Mouse (Mus musculus): ENCODE results near the gene Acadl.

Gene Acadl

DNA sequence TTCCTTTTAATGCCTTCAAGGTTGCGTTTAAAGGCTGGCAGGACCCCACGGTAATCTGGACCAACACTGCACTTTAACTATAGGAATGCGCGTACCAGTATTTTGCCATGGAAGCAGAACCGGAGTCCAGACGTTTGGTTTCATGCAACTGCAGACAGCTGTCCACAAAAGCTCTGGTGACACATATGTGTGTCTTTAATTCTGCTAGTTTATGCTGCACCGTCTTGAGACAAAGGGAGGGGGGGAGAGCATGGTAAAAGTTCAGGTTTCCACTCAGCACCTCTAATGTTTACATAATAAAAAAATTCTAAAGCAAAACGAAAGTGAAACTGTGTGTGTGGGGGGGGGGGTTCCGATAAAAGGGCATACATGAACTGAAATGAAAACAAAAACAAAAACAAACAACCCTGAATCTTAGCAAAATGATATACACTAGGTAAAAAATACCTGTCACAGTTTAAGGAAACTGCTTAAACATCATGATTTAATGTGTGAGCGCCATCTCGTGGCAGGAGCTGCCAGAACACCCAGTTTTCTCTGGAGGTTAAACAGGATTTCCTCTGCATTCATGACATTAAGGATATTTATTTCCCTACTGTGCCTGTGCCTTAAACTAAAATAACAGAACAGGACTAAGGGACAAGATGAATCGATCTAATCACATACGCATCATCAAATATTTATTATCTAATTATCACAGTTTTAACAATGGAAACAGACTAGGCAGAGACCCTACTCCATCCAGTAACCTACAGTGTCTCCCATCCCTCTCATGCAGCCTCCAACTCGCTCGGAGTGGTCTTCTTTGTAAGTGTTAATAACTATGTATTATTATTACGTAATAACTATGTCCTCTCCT is 24.7 kb downstream of the Acadl start:
- DNase-seq: peak; percentile 82

DNA sequence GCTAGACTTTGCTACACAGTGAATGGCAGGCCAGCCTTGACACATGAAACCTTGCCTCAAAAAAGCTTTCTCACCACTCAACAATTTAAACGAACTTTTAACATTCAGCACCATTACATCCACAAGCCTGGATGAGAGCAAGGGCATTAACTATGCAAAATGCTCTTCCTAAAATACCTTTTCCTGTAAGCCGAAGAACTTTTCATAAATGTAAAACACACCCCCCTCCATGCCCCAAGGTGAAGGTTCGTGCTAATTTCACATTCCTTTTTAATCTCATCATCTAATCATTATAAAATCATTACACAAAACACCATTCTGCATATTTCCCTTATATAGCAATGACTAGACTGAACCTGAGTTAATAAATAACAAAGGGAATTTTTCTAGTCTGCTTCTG is 25.9 kb downstream of the Acadl start:
- no peak for DNase-seq

- no peak for DNase-seq
Measured at GRCm38 (mm10) chr1:66832636-66833165, 30.4 kb downstream of the Acadl start.

DNA sequence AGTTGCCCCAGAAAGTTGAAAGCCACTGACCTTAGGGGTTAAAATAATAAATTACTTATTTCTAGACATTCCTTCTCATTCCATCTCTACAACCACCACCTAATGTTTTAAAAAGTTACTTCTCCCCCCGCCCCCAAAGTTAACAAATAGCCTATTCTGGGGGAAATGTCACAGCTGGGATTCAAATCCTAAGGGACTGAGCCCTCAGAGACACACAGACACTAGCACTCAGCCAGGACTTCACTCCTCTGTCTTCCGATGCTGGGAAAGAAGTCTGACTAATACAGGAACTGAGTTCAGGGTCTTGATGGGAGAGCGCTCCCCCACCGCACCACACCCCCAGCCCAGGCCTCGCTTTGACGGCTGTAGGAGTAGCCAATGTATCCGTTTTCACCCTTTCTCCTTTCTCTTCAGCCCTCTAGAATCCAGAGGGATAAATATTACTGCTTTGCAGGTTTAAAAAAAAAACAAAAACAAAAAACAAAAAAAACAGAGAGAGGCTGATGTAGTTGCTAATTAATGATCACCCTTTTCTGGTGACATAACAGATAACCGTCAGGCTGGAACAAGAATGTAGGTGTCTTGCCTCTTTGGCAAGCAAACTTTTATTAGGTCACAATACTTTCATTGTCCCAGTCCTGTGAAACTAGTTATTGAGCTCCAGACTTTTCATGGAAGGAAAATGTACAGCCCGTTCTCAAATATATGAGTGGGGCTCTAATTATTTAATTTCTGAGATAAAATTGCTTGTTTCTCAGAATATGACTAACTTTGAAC is 31.1 kb downstream of the Acadl start:
- no peak for DNase-seq

DNA sequence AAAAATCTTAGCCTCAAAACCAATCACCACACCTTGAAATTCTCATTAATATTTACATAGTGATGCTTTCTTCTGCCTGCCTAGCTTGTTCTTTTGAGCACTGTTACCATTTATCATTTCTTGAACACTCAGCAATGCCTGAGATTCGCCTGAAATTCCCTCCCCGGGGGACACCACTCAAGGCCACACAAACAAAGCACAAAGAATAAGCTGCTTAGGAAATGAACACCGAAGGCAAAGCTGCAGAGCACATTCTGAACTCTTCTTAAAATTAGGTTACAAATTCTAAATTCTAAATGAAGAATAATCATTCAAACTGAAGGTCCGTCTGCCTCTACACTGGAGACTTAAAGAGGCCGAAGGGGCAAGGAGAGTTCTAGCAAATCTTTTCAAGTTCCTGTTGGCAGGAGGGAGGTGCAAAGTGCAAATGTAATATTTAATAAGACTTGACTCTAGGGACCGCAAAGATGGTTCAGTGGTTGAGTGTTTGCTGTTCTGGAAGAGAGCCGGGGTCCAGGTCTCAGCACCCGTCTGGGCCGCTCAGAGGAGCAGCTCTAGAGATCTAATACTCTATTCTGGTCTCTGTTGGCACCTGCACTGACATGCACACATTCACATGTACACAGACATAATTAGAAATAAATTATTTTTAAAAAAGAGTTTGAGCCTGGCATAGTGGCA is 33.5 kb downstream of the Acadl start:
- no peak for DNase-seq

- DNase-seq: no peak
Measured at GRCm38 (mm10) chr1:66821966-66822365, 41.1 kb downstream of the Acadl start.

DNA sequence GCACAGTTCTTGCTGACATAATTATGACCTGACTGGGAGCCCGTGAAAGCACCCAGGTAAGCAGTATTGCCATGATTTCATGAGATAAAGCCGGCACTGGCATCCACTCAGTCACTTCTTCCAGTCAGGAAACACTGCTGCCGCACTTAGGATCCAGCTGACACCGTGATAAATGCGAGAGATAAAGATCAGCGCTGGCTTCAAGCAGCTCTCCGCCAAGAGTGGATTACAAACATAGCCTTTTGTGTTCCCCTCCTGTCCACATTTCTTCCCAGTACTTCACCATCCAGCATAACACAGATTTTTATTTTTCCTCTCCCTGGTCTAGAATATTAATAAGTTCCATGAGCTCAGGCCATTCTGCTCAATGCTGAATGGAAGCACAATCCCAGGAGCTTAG is 42.8 kb downstream of the Acadl start:
- no peak for DNase-seq

GRCm38 (mm10) chr1:66817865-66818315 is 45.2 kb downstream of the Acadl start:
- peak; percentile 35 for DNase-seq

DNA sequence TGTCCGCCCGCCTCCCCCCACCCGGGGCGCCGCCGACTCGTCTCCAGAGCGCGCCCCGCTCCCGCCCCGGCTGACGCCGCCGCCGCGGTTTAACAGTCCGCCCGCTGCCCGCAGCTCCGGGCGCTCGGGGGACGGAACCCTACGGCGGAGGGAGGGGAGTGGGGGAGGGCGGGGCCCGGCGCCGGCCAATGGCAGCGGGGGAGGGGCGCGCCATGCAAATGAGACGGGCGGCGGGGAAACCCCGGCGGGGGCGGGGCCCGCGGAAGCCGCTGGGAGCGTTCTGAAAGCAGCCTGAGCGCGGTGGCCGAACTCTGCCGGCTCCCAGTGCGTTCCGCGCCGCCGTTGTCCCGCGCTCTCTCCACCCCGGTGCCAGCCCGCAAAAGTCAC is 45.6 kb downstream of the Acadl start, which contains the start of gene Kansl1l:
Kansl1l (minus strand) TSS at position 110 of the 387 bp plus-strand sequence.
- DNase-seq: peak; percentile 97

DNA sequence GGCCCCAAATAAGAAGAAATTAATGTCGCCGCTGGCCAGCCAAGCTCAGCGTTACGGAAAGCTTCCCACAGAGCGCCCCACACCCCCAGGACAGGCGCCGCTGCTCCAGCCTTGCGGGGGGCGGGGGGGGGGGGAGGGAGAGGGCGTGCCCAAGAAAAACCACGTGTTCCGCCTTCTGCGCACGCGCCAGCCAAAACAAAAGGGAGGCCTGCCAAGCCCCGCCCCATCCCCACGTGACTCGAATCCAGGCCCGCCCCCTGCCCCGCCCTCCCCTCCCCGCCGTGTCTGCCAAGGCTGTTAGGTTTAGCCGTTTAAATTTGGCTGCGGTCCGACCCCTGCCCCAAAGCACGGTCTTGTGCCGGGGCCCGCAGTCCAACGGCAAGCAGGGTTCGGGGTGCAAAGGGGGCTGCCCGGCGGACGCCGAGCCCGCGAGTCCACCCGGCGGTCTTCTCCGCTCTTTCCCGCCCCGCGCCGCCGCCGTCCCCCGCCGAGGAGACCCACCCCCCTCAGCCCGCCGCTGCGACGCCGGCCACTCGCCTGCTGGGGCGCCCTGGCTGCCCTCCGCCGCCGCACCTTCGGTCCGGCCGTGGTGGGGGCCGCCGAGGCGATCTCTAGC is 46.1 kb downstream of the Acadl start:
- peak; percentile 98 for DNase-seq

DNA sequence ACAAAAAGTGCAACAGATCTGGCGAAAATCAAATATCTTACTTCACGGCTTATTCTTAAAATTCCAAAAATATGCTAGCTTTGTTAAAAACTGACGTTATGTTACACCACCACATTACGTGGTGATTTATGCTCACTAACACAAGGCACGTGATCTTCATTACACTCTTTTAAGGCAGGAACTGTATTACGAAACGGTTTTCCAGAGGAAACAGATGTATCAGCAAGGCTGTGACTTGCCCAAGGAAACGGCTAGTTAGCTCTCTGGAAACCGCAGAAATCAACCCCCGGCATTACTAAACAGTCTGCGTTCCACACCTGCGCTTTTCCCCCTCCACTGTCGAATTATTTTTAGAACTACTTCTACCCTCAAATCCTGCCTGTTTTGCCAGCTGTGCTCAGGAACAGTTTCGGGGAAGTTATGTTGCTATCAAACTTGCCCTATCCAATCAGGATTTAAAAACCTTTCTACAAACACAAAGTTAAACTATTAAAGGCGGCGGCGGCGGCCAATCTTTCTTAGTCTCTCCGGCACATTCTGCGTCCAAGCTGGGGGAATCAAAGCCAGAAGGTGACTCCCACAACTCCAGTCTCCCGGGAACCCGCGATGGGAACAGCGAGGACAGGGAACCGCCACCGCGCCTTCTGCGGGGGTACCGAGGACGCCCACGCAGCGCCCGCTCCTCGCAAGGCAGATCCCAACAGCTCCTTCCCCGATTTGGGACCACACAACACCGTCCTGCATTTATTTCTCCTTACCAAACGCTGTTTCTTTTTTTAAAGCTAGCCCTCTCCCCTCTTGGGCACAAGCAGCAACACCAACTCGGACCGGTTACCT is 46.9 kb downstream of the Acadl start:
- peak; percentile 52 for DNase-seq

- DNase-seq: no peak
Measured at GRCm38 (mm10) chr1:66814756-66815155, 48.3 kb downstream of the Acadl start.

GRCm38 (mm10) chr1:66813191-66813590 is 49.9 kb downstream of the Acadl start:
- no peak for DNase-seq

GRCm38 (mm10) chr1:66806821-66807220 is 56.3 kb downstream of the Acadl start:
- no peak for DNase-seq

DNA sequence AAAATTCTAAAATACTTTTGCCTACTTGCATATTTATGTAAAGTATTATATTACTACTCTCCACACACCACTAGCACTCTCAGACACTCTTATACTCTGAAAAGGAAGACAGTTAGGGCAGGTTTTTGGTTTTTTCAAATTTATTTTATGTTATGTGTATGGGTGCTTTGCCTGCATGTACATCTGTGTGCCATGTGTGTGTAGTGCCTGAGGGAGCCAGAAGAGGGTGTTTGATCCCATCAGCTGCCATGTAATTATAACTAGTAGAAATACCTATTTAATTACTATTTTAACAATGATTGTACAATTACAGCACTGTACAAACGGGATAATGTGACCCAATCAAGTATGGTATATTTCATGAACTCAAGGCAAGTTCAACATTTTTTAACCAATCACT is 57.7 kb downstream of the Acadl start:
- DNase-seq: no peak

DNA sequence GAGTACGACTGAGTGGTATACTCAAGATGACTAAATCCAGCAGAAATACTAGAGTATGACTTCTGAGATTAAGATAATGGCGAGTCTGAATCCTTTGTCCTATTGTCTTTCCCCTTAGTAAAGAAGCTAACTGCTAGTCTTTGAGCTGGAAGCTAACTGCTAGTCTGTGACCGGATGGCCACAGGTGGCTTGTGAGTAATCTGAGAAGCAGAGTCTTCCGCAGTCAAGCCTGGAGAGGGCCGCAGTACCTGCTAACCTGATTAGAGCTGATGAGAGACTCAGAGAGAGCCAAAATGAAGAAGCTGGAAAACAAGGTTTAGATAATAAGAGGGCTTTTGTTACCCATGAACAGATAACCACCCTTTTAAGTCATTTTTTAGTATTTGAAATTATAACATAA is 58.4 kb downstream of the Acadl start:
- no peak for DNase-seq

DNA sequence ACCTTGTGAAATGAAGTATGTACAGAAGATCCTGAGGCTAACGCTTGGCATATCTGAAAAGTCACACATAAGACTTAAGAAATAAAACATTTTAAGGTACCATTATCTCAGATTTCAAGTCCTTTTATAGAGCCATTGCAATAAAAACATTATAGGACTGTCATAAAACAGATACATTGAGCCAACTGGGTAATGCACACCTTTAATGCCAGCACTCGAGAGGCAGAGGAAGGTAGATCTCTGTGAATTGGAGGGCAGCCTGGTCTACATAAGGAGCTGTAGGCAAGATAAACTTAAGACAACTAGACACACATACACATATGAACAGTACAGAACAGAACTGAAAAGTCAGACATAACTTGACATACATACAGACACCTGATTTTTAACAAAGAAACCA is 65.1 kb downstream of the Acadl start:
- no peak for DNase-seq

DNA sequence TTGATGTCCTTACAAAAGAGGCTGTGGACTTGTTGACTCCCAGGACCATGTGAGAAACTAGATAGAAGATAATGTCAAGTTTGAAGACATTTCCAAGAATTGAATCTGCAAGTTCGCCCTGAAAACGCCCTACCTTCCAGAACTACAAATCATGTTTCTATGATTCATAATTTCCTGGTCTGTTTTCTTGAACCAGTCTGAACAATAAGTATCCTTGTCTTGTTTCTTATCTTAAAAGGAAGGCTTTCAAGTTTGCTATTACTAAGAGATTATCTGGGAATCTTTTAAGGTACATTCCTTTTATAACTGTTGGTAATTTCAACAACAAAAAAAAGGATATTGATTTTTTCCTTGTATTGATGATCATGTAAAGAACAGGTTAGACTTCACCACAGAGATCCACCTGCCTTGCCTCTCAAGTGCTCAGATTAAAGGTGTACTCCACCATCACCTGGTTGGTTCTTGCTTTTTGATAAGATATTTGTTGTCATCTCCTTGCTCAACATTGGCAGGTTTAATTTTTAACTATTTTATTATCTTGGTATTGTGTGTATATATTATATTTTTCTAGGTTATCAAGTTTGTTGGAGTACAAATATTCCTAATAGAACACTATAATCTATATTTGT is 70.1 kb downstream of the Acadl start:
- no peak for DNase-seq

DNA sequence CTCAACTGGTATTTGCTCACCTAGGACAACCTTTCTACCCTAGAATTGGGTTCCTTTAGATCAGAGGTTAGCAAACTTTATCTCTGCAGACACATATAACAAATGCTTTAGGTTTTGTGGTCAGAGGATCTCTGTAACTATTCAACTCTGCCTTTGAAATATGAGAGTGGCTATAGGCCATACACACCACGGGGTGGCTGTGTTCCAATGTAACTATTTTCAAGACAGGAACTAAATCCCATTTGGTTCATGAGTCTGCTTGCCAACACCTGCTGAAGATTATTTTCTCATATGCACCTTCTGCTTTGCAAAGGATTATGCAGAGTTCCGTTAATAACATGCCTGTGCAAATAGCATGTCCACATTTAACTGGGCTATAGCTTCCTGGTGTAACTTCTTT is 80.8 kb downstream of the Acadl start:
- DNase-seq: no peak

DNA sequence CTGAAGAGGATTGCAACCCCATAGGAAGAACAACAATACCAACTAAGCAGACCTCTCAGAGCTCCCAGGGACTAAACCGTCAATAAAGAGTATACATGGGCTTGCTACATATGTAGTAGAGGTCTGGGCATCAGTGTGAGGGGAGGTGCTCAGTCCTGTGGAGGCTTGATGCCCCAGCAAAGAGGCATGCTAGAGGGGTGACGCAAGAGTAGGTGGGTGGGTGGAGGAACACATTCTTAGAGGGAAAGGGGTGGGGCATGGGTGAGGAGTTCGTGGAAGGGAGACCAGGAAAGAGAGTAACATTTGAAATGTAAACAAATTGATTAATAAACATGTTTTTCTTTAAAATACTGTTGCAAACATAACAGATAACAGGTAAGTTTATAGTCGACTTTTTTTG is 82.0 kb downstream of the Acadl start:
- no peak for DNase-seq

Data from liver (tissue).